Mouse (Mus musculus) bone marrow, adult 2 months (tissue): ENCODE results near the gene Corin.

Experiments used
- CTCF ChIP-seq: fragments of 200-500 bp; IDR thresholded peaks from 2 replicates; pipeline ENCODE4 v1.5.1; 2011; ENCODE audit warnings: low read length, control low read depth; ENCODE audit not compliant: control insufficient read depth, insufficient read depth
- POLR2A ChIP-seq: fragments of 200-500 bp; IDR thresholded peaks from 2 replicates; pipeline ENCODE4 v1.6.1; 2011; ENCODE audit warnings: low read depth, mild to moderate bottlenecking, control low read depth, low read length, borderline replicate concordance; ENCODE audit not compliant: control insufficient read depth

GRCm38 (mm10) chr5:72410841-72411240 lies 93.4 kb downstream of the Corin start:
- TF ChIP-seq POLR2A (no peak), CTCF (no peak)
